Mouse (Mus musculus): ENCODE data around the gene Rxrg. TPM values are rescaled to one million over a fixed set of nuclear protein-coding genes. Genes with fewer than 3 reads are reported as not detected.
A peak's percentile ranks its signal among the peaks of the same experiment; 100 is the strongest.

The Rxrg gene
- polyA plus RNA-seq, 1 experiment from 2014 or later, result 20.9 TPM

- Histone ChIP-seq H3K36me3 (ENCODE audit: control insufficient read depth, insufficient read depth, low read length) (no peaks in the 10 kb centered on the region), H3K9ac (ENCODE audit: low read depth, low read length) (peak overlapping the region; percentile 62), H3K4me1 (ENCODE audit: control insufficient read depth, insufficient read depth, low read length) (peaks cover 10% of the 10 kb centered on the region), H3K4me3 (ENCODE audit: low read depth, low read length) (peak overlapping the region; percentile 58), H3K27me3 (replicated peaks; ENCODE audit: control insufficient read depth, insufficient read depth, low read length) (peaks cover 78% of the 10 kb centered on the region), H3K27ac (replicated peaks; ENCODE audit: low read depth, low read length) (no peak overlapping the region), H3K9me3 (ENCODE audit: control insufficient read depth, low read length) (peaks cover 4% of the 10 kb centered on the region; the same call in 1 of the 2 replicates), H3K4me2 (ENCODE audit: low read depth, low read length) (peak overlapping the region; percentile 97)
- WGBS, result under 1% methylated on average over 33 of the region's 98 CpGs
- DNase-seq (ENCODE audit: low spot score), result peak; percentile 43
- ATAC-seq (ENCODE audit: low read depth), result peak; percentile 72
Measured at GRCm38 (mm10) chr1:167688347-167689231, 90.4 kb downstream of the Rxrg start.

GRCm38 (mm10) chr1:167689232-167689261 lies 90.9 kb downstream of the Rxrg start, which contains the start of gene Lmx1a:
Gene Lmx1a, plus strand, starts transcription at chr1:167689237.
- Histone ChIP-seq H3K4me1 (ENCODE audit: control insufficient read depth, insufficient read depth, low read length) (peaks cover 10% of the 10 kb centered on the region), H3K27me3 (replicated peaks; ENCODE audit: control insufficient read depth, insufficient read depth, low read length) (peaks cover 83% of the 10 kb centered on the region), H3K27ac (replicated peaks; ENCODE audit: low read depth, low read length) (no peak within 1 kb of the TSS), H3K4me3 (ENCODE audit: low read depth, low read length) (peak within 1 kb of the TSS; percentile 58), H3K36me3 (ENCODE audit: control insufficient read depth, insufficient read depth, low read length) (no peaks in the 10 kb centered on the region), H3K4me2 (ENCODE audit: low read depth, low read length) (peak within 1 kb of the TSS; percentile 97), H3K9ac (ENCODE audit: low read depth, low read length) (peak within 1 kb of the TSS; percentile 62), H3K9me3 (ENCODE audit: control insufficient read depth, low read length) (peaks cover 4% of the 10 kb centered on the region; the same call in 1 of the 2 replicates)
- ATAC-seq (ENCODE audit: low read depth), result no peak
- no peak for DNase-seq (ENCODE audit: low spot score)
- 0% methylated on average over 3 of the region's 3 CpGs for WGBS

Other genes with a start within 250 kb of the Rxrg start
- gene Aldh9a1, start 248.4 kb upstream of the Rxrg start, polyA plus RNA-seq (2014; fragmentation: Nextera tagmentation; extraction: Ambion mirVana), result 40.7 and 48.6 TPM in 2 replicates
- gene Mgst3, start 204.5 kb upstream of the Rxrg start, polyA plus RNA-seq (2014; fragmentation: Nextera tagmentation; extraction: Ambion mirVana), result 74.7 and 86.9 TPM in 2 replicates
- not detected in 2 replicates for gene Lrrc52, start 131.6 kb upstream of the Rxrg start, polyA plus RNA-seq (2014; fragmentation: Nextera tagmentation; extraction: Ambion mirVana)
- gene Lmx1a, start 90.9 kb downstream of the Rxrg start, polyA plus RNA-seq (2014; fragmentation: Nextera tagmentation; extraction: Ambion mirVana), result 1.5 and 1.7 TPM in 2 replicates